Comparison of ENCODE assay signal across 12 mouse cellular contexts in the genomic region with DNA sequence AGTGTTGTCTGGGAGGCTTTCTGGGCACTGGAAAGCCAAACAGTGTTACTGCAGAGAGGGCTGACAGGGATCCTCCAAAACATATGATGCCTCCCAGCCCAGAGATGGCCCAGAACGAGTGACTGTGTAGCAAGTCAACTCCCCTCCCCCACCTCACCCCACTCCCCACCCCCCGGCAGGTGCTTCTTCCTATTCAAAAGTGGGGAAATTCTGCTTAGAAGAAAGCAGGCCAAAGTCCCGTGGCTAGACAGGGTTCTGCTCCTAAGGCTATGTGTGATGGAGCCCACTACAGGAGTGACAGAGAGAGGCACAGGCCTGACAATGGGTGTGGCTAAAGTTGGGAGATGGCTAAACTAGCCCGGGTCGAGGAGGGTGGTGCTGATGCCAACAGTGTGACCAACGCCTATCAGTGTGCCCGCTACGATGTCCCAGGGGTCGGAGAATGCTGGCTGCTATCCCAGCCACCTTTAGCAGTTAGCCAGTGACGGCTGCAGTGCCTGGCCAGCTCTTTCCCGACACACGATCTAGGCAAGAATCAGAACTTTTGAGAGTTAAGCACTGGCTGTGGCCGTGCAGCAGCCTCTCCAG. TPM values are rescaled to one million over a fixed set of nuclear protein-coding genes. Genes with fewer than 3 reads are reported as not detected.
DNase-seq lines count a peak whose midpoint lies in the region; ATAC-seq and TF ChIP-seq lines count a peak whose summit lies in the region.
"Had no signal": no experiment of that assay in that cellular context is flagged by ENCODE, and none has a peak within 500 bp of the region (broad histone marks: within the 10 kb centered on the region; RNA-seq: fewer than 3 reads in every experiment).

No protein-coding gene starts in this region.

- H3K4me1 ChIP-seq in limb, embryonic 10.5 days: peaks cover 35% of the 10 kb centered on the region
- H3K4me1 ChIP-seq in forebrain, embryonic 16.5 days (replicated peaks; ENCODE audit: control insufficient read depth, insufficient read depth, low read length): peaks cover 2% of the 10 kb centered on the region

- ATAC-seq in erythroblast, adult 5-6 weeks (replicated peaks; ENCODE audit: low FRiP score, poor library complexity, severe bottlenecking): peak; percentile 91
- ATAC-seq in forebrain, embryonic 16.5 days: no peak

- DNase-seq in gastrocnemius, adult 2 months: peak; percentile 76
- DNase-seq in gastrocnemius, postnatal 25 days: no peak
- no peak for DNase-seq in left cerebral cortex, adult 2 months (ENCODE audit: extremely low spot score in 1 of 2, low spot score in 2 of 2)
- DNase-seq in left cerebral cortex, postnatal 14 days (ENCODE audit: low spot score in 2 of 2): no peak
- DNase-seq in limb, embryonic 10.5 days (ENCODE audit: low spot score): no peak
- no peak for DNase-seq in cerebellum, adult 18-20 months
- DNase-seq: gastrocnemius, postnatal 36 days; left cerebral cortex, postnatal 4 days had no signal

- intact Hi-C loops in gastrocnemius, adult 2 months (cut with DNase I): no loop called here
- intact Hi-C loops in left cerebral cortex, adult 2 months (cut with DNase I): no loop called here
- intact Hi-C loops in left cerebral cortex, postnatal 14 days (cut with DNase I): no loop called here

- 74% methylated on average over 13 of the region's 13 CpGs for WGBS in limb, embryonic 10.5 days
- 63% methylated on average over 13 of the region's 13 CpGs for WGBS in forebrain, embryonic 16.5 days

- H3K27ac ChIP-seq in gastrocnemius, adult 2 months: peak overlapping the region; percentile 86
- peak overlapping the region; percentile 50; the same call in 1 of the 2 replicates for H3K27ac ChIP-seq in left cerebral cortex, adult 2 months
- H3K27ac ChIP-seq in limb, embryonic 10.5 days: peak overlapping the region; percentile 7; the same call in 1 of the 2 replicates
- no peak overlapping the region for H3K27ac ChIP-seq in forebrain, embryonic 16.5 days (ENCODE audit: low read length)
- H3K27ac ChIP-seq: macrophage; stomach, embryonic 15.5 days had no signal

- H3K4me3 ChIP-seq in gastrocnemius, adult 2 months: peak overlapping the region; percentile 25
- H3K4me3 ChIP-seq in left cerebral cortex, adult 2 months: no peak overlapping the region
- H3K4me3 ChIP-seq in limb, embryonic 10.5 days: no peak overlapping the region
- no peak overlapping the region for H3K4me3 ChIP-seq in forebrain, embryonic 16.5 days (replicated peaks; ENCODE audit: low read length)
- H3K4me3 ChIP-seq: stomach, embryonic 15.5 days had no signal

- H3K36me3 ChIP-seq in limb, embryonic 10.5 days: no peaks in the 10 kb centered on the region
- H3K36me3 ChIP-seq in forebrain, embryonic 16.5 days (ENCODE audit: control insufficient read depth, insufficient read depth): no peaks in the 10 kb centered on the region
- H3K36me3 ChIP-seq: stomach, embryonic 15.5 days had no signal

- TF ChIP-seq CTCF in gastrocnemius, adult 2 months (IDR thresholded peaks at IDR 0.05): no peak; the same call in 1 of the 2 replicates
- TF ChIP-seq CTCF in left cerebral cortex, adult 2 months (IDR thresholded peaks at IDR 0.05): no peak

- H3K4me2 ChIP-seq in forebrain, embryonic 16.5 days (ENCODE audit: low read length): no peak overlapping the region
- H3K4me2 ChIP-seq: stomach, embryonic 15.5 days had no signal

- H3K9ac ChIP-seq in forebrain, embryonic 16.5 days (replicated peaks; ENCODE audit: low read depth, low read length): no peak overlapping the region
- H3K9ac ChIP-seq: stomach, embryonic 15.5 days had no signal

- H3K27me3 ChIP-seq in limb, embryonic 10.5 days (ENCODE audit: low read depth, poor library complexity, severe bottlenecking): no peaks in the 10 kb centered on the region
- H3K27me3 ChIP-seq in forebrain, embryonic 16.5 days (replicated peaks; ENCODE audit: control insufficient read depth, insufficient read depth, low read length): no peaks in the 10 kb centered on the region
- H3K27me3 ChIP-seq: stomach, embryonic 15.5 days had no signal

- no peaks in the 10 kb centered on the region for H3K9me3 ChIP-seq in limb, embryonic 10.5 days (replicated peaks)
- H3K9me3 ChIP-seq in forebrain, embryonic 16.5 days (ENCODE audit: control insufficient read depth, low read length): no peaks in the 10 kb centered on the region
- H3K9me3 ChIP-seq: stomach, embryonic 15.5 days had no signal

RNA-seq across cellular contexts. Expression of gene Mgll, which starts 52.2 kb away (rescaled TPM):
- 10 to 100 TPM; 22.5 to 46.8 TPM for total RNA-seq in gastrocnemius, adult 2 months (2021)
- total RNA-seq in gastrocnemius, postnatal 25 days (2021): 10 to 100 TPM; 40.0 to 47.5 TPM
- total RNA-seq in left cerebral cortex, adult 2 months (2021): 100 to 1,000 TPM; 185 to 189 TPM
- total RNA-seq in left cerebral cortex, postnatal 14 days (2021): 100 to 1,000 TPM; 152 to 153 TPM
- 29.8 and 41.2 TPM in 2 replicates for total RNA-seq in erythroblast, adult 5-6 weeks (2015; ENCODE audit: low replicate concordance)
- total RNA-seq in erythroblast, adult 5-6 weeks (2017; ENCODE audit: low replicate concordance): 44.1 and 78.5 TPM in 2 replicates
- 1.6 and 3.3 TPM in 2 replicates for polyA plus RNA-seq in limb, embryonic 10.5 days (2016; fragmentation: Nextera tagmentation; extraction: Ambion mirVana)
- 23.3 and 35.2 TPM in 2 replicates for polyA plus RNA-seq in forebrain, embryonic 16.5 days (2015; fragmentation: Nextera tagmentation; extraction: Ambion mirVana)
